Mouse (Mus musculus) heart, postnatal 10 days (tissue): ENCODE measurements around the gene Ttc1. TPM values are rescaled to one million over a fixed set of nuclear protein-coding genes. Genes with fewer than 3 reads are reported as not detected.
A peak's percentile ranks its signal among the peaks of the same experiment; 100 is the strongest.

ENCODE experiments used
- DNase-seq, 2 experiments: peaks; one replicate each; pipeline ENCODE4 v3.0.0; 2021
- intact Hi-C: fragments of 180-260 bp; cut with DNase I; formaldehyde crosslinking; loops from one replicate; pipeline ENCODE4 v1.15.1; 2025
- total RNA-seq, 2 experiments: library from RNA; stranded (reverse); gene quantifications; 2 replicates each; pipeline ENCODE4 v1.2.3; 2021

Gene Ttc1
- total RNA-seq, 2 experiments from 2014 or later: 47.4 to 50.0 TPM

GRCm38 (mm10) chr11:43708409-43708808 lies 39.4 kb downstream of the Ttc1 start:
- intact Hi-C loops: no loop called here
- no peak for DNase-seq

- no peak for DNase-seq
- intact Hi-C loops: no loop called here
Measured at GRCm38 (mm10) chr11:43705751-43706150, 42.1 kb downstream of the Ttc1 start.

- intact Hi-C loops: no loop called here
Measured at GRCm38 (mm10) chr11:43703552-43703951, 44.3 kb downstream of the Ttc1 start.

GRCm38 (mm10) chr11:43700291-43700690 lies 47.5 kb downstream of the Ttc1 start:
- no peak for DNase-seq
- intact Hi-C loops: no loop called here

More at GRCm38 (mm10) chr11:43703552-43703951, 44.3 kb downstream of the Ttc1 start:
- DNase-seq: no peak

- intact Hi-C loops: no loop called here
Measured at GRCm38 (mm10) chr11:43698621-43699020, 49.2 kb downstream of the Ttc1 start.

GRCm38 (mm10) chr11:43696623-43697022 lies 51.2 kb downstream of the Ttc1 start:
- DNase-seq: no peak
- intact Hi-C loops: no loop called here

More at GRCm38 (mm10) chr11:43698621-43699020, 49.2 kb downstream of the Ttc1 start:
- no peak for DNase-seq

- intact Hi-C loops: loop anchor here (10.0 kb wide), 1 partner anchor 194 kb away; no protein-coding TSS in a partner anchor
Measured at GRCm38 (mm10) chr11:43688850-43689249, 59.0 kb downstream of the Ttc1 start.

GRCm38 (mm10) chr11:43682415-43683217 lies 65.2 kb downstream of the Ttc1 start:
- intact Hi-C loops: loop anchor here (5.0 to 10.0 kb wide), 3 partner anchors 55 to 188 kb away; no protein-coding TSS in a partner anchor
- peak; percentile 67 to 69 for DNase-seq

More at GRCm38 (mm10) chr11:43688850-43689249, 59.0 kb downstream of the Ttc1 start:
- DNase-seq: no peak

GRCm38 (mm10) chr11:43681472-43682414 lies 66.1 kb downstream of the Ttc1 start, which contains the start of gene Pwwp2a:
Gene Pwwp2a (plus strand): TSS chr11:43681998.
- DNase-seq: peak; percentile 99 to 100
- intact Hi-C loops: loop anchor here (5.0 to 10.0 kb wide), 3 partner anchors 54 to 187 kb away; no protein-coding TSS in a partner anchor

Other genes starting within 250 kb of the Ttc1 start
- gene Ccnjl, start 219.2 kb downstream of the Ttc1 start, total RNA-seq: 10 to 100 TPM; 10.2 to 11.3 TPM
- 1 to 10 TPM; 2.7 to 3.4 TPM for gene 4933415A04Rik, start 161.0 kb downstream of the Ttc1 start, total RNA-seq
- not detected for gene Fabp6, start 146.5 kb downstream of the Ttc1 start, total RNA-seq
- 10 to 100 TPM; 30.4 to 34.2 TPM for gene Pwwp2a, start 66.0 kb downstream of the Ttc1 start, total RNA-seq
- gene Adra1b, start 153.2 kb upstream of the Ttc1 start, total RNA-seq: 10 to 100 TPM; 41.4 to 49.1 TPM